Mouse (Mus musculus): ENCODE results near the gene Slc9a1. TPM values are rescaled to one million over a fixed set of nuclear protein-coding genes. Genes with fewer than 3 reads are reported as not detected.
A peak's percentile ranks its signal among the peaks of the same experiment; 100 is the strongest.

The Slc9a1 gene
- total RNA-seq, 2 experiments from 2014 or later: 11.6 to 20.3 TPM

- ATAC-seq (ENCODE audit: poor library complexity, severe bottlenecking): no peak
Observed at GRCm38 (mm10) chr4:133399509-133399908, 30.0 kb downstream of the Slc9a1 start.

DNA sequence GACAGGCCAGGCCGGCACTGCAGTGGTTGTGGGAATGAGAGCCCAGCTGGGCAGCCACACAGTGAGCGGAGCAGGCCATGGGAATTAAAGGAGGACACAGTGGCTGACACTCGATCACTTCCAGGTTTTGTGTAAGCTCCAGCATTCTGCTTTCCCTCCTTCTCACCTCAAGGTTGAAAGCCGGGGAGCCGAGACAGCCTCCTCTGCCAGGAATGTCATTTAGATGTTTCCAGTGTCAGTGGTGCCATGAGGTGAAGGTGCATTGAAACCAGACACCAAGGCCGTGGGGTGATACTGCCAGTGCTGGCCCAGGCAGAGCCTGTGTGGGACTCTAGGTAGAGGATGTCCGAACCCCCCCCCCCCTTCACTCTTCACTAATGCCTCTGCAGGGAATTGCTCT is 30.6 kb downstream of the Slc9a1 start:
- no peak for ATAC-seq (ENCODE audit: poor library complexity, severe bottlenecking)

DNA sequence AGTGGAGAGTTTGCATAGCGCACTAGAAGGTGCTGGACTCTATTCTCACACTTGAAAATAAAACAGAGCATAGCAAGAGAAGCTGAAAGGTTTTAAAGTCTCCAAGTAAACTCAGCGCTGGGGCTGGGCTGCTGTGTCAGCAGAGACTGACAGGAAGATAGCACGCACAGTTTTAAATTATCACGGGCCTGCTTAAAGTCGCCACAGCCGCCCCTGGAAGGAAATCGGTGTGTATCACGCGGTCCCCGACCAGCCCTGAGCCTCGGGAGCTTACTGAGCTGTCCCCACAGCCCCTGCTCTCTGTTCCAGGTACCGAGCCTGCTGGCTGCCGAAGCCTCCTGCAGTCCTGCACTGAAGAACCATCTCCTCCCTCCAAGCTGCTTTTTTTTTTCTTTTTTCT is 32.5 kb downstream of the Slc9a1 start:
- no peak for ATAC-seq (ENCODE audit: poor library complexity, severe bottlenecking)

- no peak for ATAC-seq (ENCODE audit: poor library complexity, severe bottlenecking)
Observed at GRCm38 (mm10) chr4:133403611-133404228, 34.2 kb downstream of the Slc9a1 start.

GRCm38 (mm10) chr4:133404256-133404655 is 34.8 kb downstream of the Slc9a1 start:
- no peak for ATAC-seq (ENCODE audit: poor library complexity, severe bottlenecking)

GRCm38 (mm10) chr4:133406313-133407056 is 37.0 kb downstream of the Slc9a1 start:
- no peak for ATAC-seq (ENCODE audit: poor library complexity, severe bottlenecking)

DNA sequence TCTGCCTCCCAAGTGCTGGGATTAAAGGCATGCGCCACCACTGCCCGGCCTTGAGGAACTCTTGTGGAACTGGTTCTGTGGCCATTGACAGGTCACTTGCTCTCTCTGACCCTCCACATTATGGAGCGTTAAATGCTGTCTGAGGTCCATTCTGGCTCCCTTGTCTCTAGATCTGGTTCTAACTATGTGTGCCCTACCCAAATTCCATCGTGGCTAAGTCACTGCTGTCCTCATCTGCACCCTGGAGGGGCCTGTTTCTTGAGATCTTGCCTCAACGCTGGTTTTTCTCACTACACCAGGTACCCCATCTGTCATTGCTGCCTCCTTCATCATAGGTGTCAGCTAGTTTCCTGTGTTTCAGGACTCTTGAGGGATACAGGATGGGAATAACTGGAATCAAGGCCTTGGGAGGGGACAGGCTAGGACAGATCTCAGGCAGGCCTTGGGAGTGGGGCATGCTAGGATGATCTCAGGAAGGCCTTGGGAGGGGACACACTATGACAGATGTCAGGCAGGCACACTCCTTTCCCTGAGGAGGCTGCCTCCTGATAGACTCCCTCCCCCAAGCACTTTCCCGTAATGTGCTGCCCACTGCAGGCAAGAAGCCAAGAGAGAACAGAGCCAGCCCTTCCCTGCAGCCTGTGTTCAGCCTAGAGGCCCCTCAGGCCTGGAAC is 37.7 kb downstream of the Slc9a1 start:
- no peak for ATAC-seq (ENCODE audit: poor library complexity, severe bottlenecking)

DNA sequence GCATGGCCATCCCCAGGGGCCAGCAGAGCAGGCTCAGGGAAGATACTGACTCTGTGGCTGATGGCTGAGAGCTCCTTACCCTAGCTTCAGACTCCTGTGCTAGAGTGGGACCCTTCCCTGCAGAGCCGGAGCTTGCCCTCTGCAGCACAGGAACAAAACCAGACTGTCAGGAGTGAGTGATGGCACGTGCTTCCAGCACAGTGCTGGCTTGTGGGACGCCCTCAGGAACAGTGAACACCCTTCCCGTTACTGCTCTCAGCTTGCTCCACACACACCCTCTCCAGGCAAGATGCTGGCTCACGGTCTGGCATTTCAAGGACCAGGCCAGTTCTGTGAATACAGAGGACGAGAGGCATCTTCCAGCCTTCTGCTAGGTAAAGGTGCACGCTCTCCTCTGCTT is 38.5 kb downstream of the Slc9a1 start:
- no peak for ATAC-seq (ENCODE audit: poor library complexity, severe bottlenecking)

GRCm38 (mm10) chr4:133410994-133411393 is 41.5 kb downstream of the Slc9a1 start:
- no peak for ATAC-seq (ENCODE audit: poor library complexity, severe bottlenecking)

- ATAC-seq (ENCODE audit: poor library complexity, severe bottlenecking): no peak
Observed at GRCm38 (mm10) chr4:133412096-133412495, 42.6 kb downstream of the Slc9a1 start.

- peak; percentile 61 for ATAC-seq (ENCODE audit: poor library complexity, severe bottlenecking)
Observed at GRCm38 (mm10) chr4:133412575-133413540, 43.4 kb downstream of the Slc9a1 start.

GRCm38 (mm10) chr4:133413617-133414016 is 44.1 kb downstream of the Slc9a1 start:
- no peak for ATAC-seq (ENCODE audit: poor library complexity, severe bottlenecking)

DNA sequence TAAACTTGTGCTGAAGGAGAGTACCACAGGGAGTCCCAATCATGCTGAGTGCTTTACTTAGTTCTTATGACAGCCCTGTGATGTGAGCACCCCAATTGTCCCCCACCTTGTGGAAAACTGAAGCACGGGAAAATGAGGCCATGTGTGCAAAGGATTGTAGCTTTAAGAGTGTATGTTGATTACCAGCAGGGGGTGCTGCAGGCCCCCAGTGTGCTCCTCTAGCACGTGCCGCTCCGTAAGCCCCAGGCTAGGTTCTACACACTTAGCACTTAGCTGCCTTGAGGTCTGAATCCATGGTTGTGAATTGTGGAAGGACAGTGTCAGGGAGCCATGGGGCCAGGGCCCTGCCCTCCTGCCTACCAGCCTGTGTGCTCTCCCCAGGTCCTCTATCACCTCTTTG is 45.4 kb downstream of the Slc9a1 start:
- no peak for ATAC-seq (ENCODE audit: poor library complexity, severe bottlenecking)

GRCm38 (mm10) chr4:133419312-133420004 is 50.0 kb downstream of the Slc9a1 start:
- ATAC-seq (ENCODE audit: poor library complexity, severe bottlenecking): peak; percentile 57

DNA sequence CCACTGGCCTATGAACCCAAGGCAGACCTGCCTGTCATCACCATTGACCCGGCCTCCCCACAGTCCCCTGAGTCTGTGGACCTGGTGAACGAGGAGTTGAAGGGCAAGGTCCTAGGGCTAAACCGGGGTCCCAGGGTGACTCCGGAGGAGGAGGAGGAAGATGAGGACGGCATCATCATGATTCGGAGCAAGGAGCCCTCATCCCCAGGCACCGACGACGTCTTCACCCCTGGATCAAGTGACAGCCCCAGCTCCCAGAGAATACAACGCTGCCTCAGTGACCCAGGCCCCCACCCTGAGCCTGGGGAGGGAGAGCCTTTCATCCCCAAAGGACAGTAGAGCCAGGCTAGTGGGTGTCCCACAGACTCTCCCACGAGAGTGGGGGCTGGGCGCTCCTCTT is 52.5 kb downstream of the Slc9a1 start:
- no peak for ATAC-seq (ENCODE audit: poor library complexity, severe bottlenecking)

GRCm38 (mm10) chr4:133422601-133423000 is 53.1 kb downstream of the Slc9a1 start:
- ATAC-seq (ENCODE audit: poor library complexity, severe bottlenecking): no peak

DNA sequence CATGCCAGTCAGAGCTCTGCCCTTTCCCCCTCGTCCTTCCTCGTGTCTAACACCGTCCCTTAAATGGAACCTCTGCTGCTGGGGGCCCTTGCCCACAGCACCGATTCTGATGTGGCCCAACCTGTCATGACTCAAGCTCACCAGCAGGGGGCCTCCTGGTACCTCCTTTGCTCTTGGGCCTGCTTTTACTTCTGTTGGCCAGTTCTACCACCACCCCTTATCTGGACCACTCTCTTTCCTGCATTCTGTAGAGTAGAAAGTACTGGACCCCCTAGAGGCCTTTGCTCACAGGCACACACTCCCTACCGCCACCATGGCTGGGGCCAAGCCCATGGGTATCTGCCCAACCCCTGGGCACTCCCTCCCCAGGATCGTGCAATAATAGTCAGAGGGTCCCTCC is 53.6 kb downstream of the Slc9a1 start:
- ATAC-seq (ENCODE audit: poor library complexity, severe bottlenecking): peak; percentile 49

DNA sequence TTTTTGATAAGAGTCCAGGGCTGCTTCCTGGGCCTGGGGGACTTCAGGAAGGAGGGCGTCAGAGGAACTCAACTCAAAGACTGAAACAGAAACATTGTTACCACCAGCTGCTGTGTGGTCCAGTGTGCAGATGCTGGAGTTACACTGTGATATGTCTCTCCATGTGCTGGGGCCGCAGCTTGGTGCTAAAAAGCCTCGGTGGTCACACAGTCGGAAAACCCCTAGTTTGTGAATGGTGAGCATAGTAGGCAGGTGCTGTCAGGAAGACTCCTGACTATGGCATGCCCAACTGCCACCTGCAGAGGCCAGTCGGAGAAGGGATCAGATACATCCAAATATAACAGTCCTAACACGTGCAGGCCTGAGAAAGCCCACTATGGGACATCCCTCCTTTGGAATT is 54.2 kb downstream of the Slc9a1 start:
- ATAC-seq (ENCODE audit: poor library complexity, severe bottlenecking): no peak

DNA sequence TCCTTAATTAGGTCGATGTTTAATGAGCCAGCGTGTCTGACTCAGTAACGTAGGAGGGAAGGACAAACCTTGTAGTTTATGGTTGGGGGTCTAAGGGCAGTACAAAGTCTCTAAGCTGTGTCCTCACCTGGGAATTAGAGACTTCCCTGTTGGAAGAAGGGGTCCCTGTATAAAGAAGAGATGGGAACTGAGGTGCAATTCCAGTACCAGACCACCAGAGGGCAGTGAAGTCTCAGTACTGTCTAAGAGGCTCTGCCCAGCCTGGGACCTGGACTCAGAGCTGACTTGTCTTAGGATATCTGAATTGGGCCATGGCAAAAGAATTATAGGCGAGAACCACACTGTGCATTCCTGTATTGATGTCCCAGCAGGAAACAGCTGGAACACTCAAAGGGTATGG is 54.6 kb downstream of the Slc9a1 start:
- peak; percentile 75 for ATAC-seq (ENCODE audit: poor library complexity, severe bottlenecking)

GRCm38 (mm10) chr4:133426141-133426540 is 56.6 kb downstream of the Slc9a1 start:
- ATAC-seq (ENCODE audit: poor library complexity, severe bottlenecking): no peak

All from megakaryocyte, adult 5-6 weeks (primary cell).